Mouse (Mus musculus): ENCODE data around the gene Ctrb1. TPM values are rescaled to one million over a fixed set of nuclear protein-coding genes. Genes with fewer than 3 reads are reported as not detected.
"Not testable (repeated sequence)": the region's sequence is repeated elsewhere in the genome, so short reads cannot be mapped to it uniquely, and the experiment has no call there.

The Ctrb1 gene
- total and polyA plus RNA-seq, 2 experiments from 2014 or later = not detected

DNA sequence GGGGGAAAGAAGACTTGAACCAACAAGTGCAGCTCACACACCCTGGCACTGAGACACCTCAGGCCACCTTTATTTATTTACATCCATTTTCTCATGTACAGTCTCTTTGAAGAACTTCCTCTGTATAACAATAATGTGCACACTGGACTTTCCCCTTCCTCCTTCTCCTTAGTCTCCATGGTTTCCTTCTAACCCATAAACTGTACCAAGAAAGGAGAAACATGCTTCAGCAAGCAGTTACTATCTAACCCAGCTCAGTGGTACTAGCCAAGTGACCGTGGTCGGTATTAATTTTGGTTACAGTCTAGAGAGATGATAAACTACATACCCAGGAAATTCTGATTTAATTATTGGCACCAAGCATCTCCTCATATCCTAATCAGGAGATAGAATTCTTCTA, 37.3 kb downstream of the Ctrb1 start:
- no peak overlapping the region for H3K4me3 ChIP-seq (ENCODE audit: low read depth, low read length)
- H3K36me3 ChIP-seq (ENCODE audit: insufficient read depth, low read length) = no peaks in the 10 kb centered on the region
- no peak overlapping the region for H3K4me2 ChIP-seq (ENCODE audit: low read depth, low read length, poor library complexity, severe bottlenecking)
- ATAC-seq (ENCODE audit: low FRiP score) = no peak
- no peak overlapping the region for H3K27ac ChIP-seq (ENCODE audit: low read depth, low read length)
- H3K9me3 ChIP-seq (ENCODE audit: low read length) = no peaks in the 10 kb centered on the region
- H3K4me1 ChIP-seq (ENCODE audit: insufficient read depth, low read length) = 0 out of 2 replicates have a peak, but pooled peaks cover 2% of the 10 kb centered on the region
- WGBS = 98% methylated on average over 2 of the region's 2 CpGs
- no peaks in the 10 kb centered on the region for H3K27me3 ChIP-seq (ENCODE audit: insufficient read depth, low read length)
- no peak for TF ChIP-seq CTCF (IDR thresholded peaks at IDR 0.05)
- no peak overlapping the region for H3K9ac ChIP-seq (replicated peaks; ENCODE audit: low read length, poor library complexity, severe bottlenecking)
- no peak for DNase-seq (ENCODE audit: low spot score)

DNA sequence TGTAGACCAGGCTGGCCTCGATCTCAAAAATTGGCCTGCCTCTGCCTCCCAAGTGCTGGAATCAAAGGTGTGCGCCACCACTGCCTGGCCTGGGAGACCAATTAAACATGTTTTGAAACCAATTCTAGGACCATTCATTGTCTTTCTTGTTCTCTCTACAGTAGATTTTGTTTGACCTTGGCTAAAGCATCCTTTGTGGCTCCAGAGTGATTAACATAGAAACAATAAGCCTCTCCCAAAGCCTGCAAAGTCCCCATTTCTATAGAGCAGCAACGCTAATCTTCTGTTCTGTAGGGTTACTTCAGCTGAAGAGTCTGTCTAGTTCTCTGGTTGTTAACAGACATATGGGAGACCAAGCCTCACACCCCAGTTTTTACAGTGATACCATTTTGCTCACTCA, 40.2 kb downstream of the Ctrb1 start:
- Histone ChIP-seq H3K27ac (ENCODE audit: low read depth, low read length) (no peak overlapping the region), H3K4me1 (ENCODE audit: insufficient read depth, low read length) (0 out of 2 replicates have a peak, but pooled peaks cover 3% of the 10 kb centered on the region), H3K9me3 (ENCODE audit: low read length) (no peaks in the 10 kb centered on the region), H3K36me3 (ENCODE audit: insufficient read depth, low read length) (no peaks in the 10 kb centered on the region), H3K27me3 (ENCODE audit: insufficient read depth, low read length) (no peaks in the 10 kb centered on the region), H3K4me3 (ENCODE audit: low read depth, low read length) (no peak overlapping the region), H3K4me2 (ENCODE audit: low read depth, low read length, poor library complexity, severe bottlenecking) (no peak overlapping the region), H3K9ac (replicated peaks; ENCODE audit: low read length, poor library complexity, severe bottlenecking) (no peak overlapping the region)
- 73% methylated on average over 3 of the region's 3 CpGs for WGBS
- no peak for DNase-seq (ENCODE audit: low spot score)
- TF ChIP-seq CTCF (IDR thresholded peaks at IDR 0.05) = no peak
- no peak for ATAC-seq (ENCODE audit: low FRiP score)

DNA sequence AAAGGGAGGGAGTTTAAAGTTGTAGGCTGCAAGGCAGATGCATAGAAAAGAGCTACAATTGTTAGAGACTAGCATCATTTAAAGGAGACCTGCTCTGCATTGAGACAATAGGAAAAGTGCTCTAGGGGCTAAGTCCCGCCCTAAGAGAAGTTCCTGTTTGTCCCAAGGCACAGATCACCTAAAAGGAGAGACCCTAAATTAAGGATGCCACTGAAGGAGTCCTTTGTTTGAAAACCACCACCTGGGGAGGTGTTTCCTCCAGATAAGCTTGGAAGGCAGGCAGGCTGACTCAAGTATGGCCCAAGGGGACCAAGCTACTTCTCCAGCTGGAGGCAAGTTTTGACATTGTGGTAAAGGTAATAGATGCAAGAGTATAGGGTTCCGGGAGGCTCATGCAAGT, 42.0 kb downstream of the Ctrb1 start:
- TF ChIP-seq CTCF (IDR thresholded peaks at IDR 0.05) = no peak
- no peak overlapping the region for H3K4me2 ChIP-seq (ENCODE audit: low read depth, low read length, poor library complexity, severe bottlenecking)
- no peak overlapping the region for H3K27ac ChIP-seq (ENCODE audit: low read depth, low read length)
- 0 out of 2 replicates have a peak, but pooled peaks cover 3% of the 10 kb centered on the region for H3K4me1 ChIP-seq (ENCODE audit: insufficient read depth, low read length)
- no peaks in the 10 kb centered on the region for H3K36me3 ChIP-seq (ENCODE audit: insufficient read depth, low read length)
- ATAC-seq (ENCODE audit: low FRiP score) = no peak
- no peak overlapping the region for H3K4me3 ChIP-seq (ENCODE audit: low read depth, low read length)
- no peak for DNase-seq (ENCODE audit: low spot score)
- no peaks in the 10 kb centered on the region for H3K27me3 ChIP-seq (ENCODE audit: insufficient read depth, low read length)
- WGBS = 70% methylated on average over 2 of the region's 2 CpGs
- H3K9ac ChIP-seq (replicated peaks; ENCODE audit: low read length, poor library complexity, severe bottlenecking) = no peak overlapping the region
- no peaks in the 10 kb centered on the region for H3K9me3 ChIP-seq (ENCODE audit: low read length)

DNA sequence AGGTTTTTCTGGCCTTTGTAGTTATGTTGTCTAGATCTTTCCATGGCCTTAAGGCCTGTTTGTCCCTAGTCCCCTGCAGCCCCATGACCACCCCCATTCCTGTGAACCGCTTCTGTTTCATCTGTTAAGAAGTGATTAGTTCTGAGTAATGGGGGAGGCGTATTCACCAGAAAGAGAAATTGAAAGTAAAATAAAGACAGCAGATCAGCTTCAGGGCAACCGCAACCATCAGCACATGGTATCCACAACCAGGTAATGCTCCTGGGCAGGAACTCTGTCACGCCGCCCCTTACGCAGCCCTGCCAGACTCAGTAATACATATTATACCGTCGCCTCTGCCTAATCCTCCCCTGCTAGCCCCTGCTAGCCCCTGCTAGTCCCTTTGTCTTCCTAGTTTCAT, 45.1 kb downstream of the Ctrb1 start:
- no peak for TF ChIP-seq CTCF (IDR thresholded peaks at IDR 0.05)
- no peaks in the 10 kb centered on the region for H3K36me3 ChIP-seq (ENCODE audit: insufficient read depth, low read length)
- WGBS = 97% methylated on average over 8 of the region's 8 CpGs

DNA sequence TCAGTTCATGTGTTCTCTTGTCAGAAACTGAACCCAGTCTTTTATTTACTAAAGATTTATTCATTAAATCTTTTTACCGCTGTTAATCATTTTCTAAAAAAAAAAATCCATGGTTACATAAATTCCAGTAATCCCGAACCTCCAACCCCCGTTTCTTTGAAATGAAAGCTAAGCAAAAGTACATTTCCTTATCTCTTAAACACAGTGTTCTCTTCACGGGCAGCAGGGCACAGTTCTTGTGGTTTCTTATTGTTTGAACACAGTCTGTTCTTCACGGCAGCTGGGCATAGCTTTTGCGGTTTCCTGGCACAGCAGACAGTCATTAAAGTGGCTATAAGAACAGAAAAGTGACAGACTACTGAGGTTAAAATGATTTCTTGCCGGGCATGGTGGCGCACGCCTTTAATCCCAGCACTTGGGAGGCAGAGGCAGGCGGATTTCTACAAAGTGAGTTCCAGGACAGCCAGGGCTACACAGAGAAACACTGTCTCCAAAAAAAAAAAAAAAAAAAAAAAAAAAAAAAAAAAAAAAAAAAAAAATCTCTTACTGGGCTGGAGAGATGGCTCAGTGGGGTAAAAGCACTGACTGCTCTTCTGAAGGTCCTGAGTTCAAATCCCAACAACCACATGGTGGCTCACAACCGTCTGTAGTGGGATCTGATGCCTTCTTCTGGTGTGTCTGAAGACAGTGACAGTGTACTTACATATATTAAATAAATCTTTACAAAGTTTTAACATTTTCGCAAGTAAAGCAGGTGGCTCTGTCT, 46.3 kb downstream of the Ctrb1 start:
- WGBS = 54% methylated on average over 12 of the region's 12 CpGs
- 0 out of 2 replicates have a peak overlapping the region, but pooled peaks have one; percentile 68 for H3K9ac ChIP-seq (replicated peaks; ENCODE audit: low read length, poor library complexity, severe bottlenecking)
- not testable (repeated sequence) for DNase-seq (ENCODE audit: low spot score); H3K27me3 ChIP-seq (ENCODE audit: insufficient read depth, low read length); H3K4me1 ChIP-seq (ENCODE audit: insufficient read depth, low read length); H3K9me3 ChIP-seq (ENCODE audit: low read length); H3K36me3 ChIP-seq (ENCODE audit: insufficient read depth, low read length); ATAC-seq (ENCODE audit: low FRiP score)
- H3K4me3 ChIP-seq (ENCODE audit: low read depth, low read length) = peak overlapping the region; percentile 57
- H3K27ac ChIP-seq (ENCODE audit: low read depth, low read length) = 0 out of 2 replicates have a peak overlapping the region, but pooled peaks have one; percentile 86
- H3K4me2 ChIP-seq (ENCODE audit: low read depth, low read length, poor library complexity, severe bottlenecking) = peak overlapping the region; percentile 52

More for the DNA sequence above, 45.1 kb downstream of the Ctrb1 start:
- no peak overlapping the region for H3K4me3 ChIP-seq (ENCODE audit: low read depth, low read length)
- ATAC-seq (ENCODE audit: low FRiP score) = no peak
- H3K27ac ChIP-seq (ENCODE audit: low read depth, low read length) = no peak overlapping the region
- no peak overlapping the region for H3K4me2 ChIP-seq (ENCODE audit: low read depth, low read length, poor library complexity, severe bottlenecking)
- no peak overlapping the region for H3K9ac ChIP-seq (replicated peaks; ENCODE audit: low read length, poor library complexity, severe bottlenecking)
- H3K27me3 ChIP-seq (ENCODE audit: insufficient read depth, low read length) = no peaks in the 10 kb centered on the region
- H3K4me1 ChIP-seq (ENCODE audit: insufficient read depth, low read length) = 0 out of 2 replicates have a peak, but pooled peaks cover 3% of the 10 kb centered on the region
- no peaks in the 10 kb centered on the region for H3K9me3 ChIP-seq (ENCODE audit: low read length)
- DNase-seq (ENCODE audit: low spot score) = no peak

Data from midbrain, postnatal 0 days (tissue).